Mouse (Mus musculus): ENCODE results near the gene Cacna2d3.
A peak's percentile ranks its signal among the peaks of the same experiment; 100 is the strongest.

The Cacna2d3 gene

DNA sequence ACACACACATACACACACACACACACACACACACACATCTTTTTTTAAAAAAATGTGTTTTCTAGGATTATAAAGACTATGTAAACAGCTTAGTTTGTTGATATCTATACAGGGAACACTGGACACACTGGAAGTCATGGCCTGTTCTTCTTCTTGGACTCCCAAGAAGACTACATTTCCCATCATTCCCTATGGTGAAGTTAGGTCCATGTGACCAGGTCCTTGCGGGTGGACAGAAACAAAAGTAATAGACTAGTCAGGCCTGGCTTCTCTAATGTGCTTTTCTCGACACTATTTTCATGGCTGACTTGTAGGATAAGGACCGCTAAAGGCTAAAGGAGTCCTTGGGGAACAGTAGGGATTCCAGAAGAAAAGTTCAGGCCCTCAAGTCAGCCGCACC is 78.4 kb downstream of the Cacna2d3 start:
- DNase-seq (ENCODE audit: low read depth, low spot score), result no peak

DNA sequence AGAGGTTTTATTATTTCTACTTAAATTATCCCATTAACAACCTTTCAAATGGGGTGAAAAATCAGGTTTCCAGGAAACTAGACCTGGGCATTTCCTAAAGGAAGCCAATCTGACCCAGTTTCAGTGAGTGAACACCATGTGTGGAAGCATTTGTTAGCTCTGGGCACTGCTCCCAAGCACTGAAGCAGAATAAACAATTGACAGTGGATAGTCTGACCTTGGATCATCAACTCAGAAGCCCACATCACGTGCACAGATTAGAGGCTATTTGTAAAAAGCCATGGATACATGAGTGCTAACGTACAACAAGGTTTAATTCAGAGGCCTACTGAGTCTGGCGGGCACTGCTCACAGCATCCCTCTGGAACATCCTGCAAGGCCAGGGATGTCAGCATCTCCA is 82.4 kb downstream of the Cacna2d3 start:
- no peak for DNase-seq (ENCODE audit: low read depth, low spot score)

DNA sequence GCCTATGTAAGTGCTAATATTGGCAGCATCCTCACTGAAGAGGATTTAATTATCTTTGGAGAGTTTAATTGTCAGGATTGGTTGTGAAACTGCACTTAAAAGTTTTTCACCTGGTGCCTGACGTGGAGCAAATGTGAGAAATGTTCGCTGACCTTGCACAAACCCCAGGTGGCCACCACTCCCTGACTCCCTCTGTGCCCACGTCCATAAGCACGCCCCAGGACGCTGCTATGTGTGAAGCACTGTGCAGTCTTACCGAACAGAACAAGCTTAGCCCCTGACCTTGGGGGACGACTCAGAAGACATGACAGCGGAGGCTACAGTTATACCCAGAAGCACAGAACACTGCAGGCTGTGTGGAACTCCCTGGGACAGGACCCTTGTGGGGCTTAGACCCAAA is 93.5 kb downstream of the Cacna2d3 start:
- DNase-seq (ENCODE audit: low read depth, low spot score), result no peak

DNA sequence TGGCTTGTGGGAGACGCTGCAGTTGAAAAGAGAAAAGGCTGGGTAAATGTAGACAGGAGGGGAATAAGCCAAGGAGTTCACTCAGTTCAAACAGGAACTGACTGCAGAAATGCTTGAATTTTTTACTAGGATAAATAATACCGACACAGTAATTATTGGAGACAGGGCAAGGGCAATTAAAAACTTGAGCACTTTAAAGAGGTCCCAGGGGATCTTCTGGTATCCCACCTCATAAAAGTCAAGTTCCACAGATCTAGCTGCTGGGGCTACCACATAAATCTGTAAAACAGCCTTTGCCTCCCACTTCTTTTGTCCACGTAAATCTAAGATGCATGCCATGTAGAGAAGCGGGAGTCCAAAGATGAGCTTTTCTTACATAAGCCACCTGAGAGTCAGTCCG is 109.2 kb downstream of the Cacna2d3 start:
- DNase-seq (ENCODE audit: low read depth, low spot score), result no peak

DNA sequence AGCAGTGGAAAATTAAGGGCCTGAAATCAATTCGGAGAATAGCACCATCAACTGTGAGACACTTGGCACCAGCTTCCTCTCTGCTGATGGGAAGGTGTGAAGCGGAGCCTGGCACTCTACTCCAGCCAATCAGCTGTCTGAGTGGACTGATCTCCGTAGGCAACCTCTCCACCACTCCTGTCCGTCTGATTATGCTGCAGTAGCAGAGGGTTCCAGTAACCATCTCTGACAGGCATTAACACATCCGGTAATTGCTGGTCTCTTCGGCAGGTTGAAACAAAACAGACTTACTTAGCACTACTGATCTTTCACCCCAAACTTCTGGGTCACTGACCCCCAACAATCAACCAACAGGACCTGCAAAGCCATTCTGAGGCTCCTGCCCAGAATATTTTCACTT is 112.9 kb downstream of the Cacna2d3 start:
- DNase-seq (ENCODE audit: low read depth, low spot score), result no peak

DNA sequence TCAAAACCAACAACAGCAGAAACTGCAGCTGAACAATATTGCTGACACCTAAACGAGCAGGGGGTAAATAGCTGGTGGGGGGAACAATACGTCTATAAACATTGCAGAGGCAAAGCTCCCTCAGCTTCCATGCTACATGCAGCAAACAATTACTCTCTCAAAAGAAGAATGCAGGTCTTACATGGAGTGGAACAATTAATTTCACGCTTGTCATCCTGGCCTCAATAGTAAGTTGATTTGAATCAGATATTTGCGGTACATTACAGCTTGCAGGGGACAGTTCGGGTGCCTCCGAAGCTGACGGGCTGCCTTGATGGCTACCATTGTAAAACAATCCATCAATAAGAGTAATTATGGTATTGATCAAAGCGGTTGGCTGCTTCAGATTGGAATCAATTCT is 122.2 kb downstream of the Cacna2d3 start:
- DNase-seq (ENCODE audit: low read depth, low spot score), result no peak

DNA sequence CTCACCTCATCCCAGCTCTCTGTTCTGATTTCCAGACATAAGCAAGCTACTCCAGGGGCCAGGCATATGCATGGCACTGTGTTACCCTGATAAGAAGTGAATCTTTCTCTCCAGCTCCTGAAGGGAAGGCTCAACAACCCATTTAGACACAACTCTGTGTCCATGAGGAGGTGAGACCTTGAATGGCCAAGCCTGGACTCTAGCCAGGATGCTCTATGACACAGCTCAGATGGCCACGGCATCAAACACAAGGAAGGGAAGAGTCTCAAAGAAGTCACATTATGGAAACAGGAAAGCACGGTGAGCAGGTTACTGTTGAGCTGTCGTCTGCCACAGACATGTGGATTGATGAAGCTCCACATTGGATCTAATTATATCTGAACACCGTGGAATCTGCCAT is 128.8 kb downstream of the Cacna2d3 start:
- DNase-seq (ENCODE audit: low read depth, low spot score), result no peak

DNA sequence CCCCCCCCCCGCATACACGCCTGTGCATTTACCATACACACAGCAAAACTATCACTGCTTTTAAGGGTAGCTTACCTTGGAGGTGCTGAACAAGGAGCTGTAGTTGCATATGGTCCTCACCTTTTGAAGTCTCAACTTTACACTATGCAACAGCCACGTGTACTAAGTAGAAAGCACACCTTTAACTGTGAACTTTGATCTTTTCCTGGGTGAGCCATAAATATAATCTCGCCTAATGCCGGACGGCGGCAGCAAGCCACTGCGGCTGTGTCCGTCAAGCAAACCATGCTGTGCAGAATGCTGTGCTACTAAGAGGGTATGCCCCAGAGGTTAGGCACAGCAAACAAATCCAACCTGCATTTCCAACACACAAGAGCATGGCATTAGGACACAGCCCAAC is 132.0 kb downstream of the Cacna2d3 start:
- DNase-seq (ENCODE audit: low read depth, low spot score), result no peak

DNA sequence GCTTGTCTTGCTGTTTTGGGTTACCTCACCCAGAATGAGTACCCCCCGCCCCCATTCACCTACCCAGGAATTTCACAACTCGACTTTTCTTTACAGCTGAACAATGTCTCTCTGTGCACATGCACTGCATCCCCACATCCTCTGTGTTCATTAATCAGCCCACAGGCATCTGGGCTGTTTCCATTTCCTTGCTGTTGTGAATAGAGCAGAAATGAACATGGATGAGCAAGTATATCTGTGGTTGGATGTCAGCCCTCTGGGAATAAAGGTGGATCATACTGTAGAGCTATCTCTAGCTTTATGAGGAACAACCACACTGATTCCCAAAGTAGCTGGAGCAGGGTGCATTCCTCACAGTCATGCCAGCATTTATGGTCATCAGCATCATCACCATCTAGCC is 139.7 kb downstream of the Cacna2d3 start:
- no peak for DNase-seq (ENCODE audit: low read depth, low spot score)

DNA sequence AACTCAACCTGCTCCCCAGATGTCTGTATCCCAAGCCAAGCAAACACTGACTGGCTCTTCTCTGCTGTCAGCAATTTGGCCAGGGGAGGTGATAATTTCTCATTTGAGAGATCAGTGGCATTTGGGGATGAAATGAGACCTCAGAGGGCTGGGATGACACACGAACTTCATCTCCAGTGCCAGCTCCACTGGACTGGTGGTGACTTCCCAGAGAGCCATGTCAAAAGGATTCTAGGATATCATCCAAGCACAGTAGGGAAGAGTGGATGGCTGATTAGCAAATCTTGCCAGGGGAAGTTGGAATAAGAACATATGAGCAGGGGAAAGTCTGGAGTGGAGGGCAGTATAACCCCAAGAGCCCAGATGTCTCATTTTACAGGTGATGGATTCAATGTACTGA is 143.9 kb downstream of the Cacna2d3 start:
- no peak for DNase-seq (ENCODE audit: low read depth, low spot score)

DNA sequence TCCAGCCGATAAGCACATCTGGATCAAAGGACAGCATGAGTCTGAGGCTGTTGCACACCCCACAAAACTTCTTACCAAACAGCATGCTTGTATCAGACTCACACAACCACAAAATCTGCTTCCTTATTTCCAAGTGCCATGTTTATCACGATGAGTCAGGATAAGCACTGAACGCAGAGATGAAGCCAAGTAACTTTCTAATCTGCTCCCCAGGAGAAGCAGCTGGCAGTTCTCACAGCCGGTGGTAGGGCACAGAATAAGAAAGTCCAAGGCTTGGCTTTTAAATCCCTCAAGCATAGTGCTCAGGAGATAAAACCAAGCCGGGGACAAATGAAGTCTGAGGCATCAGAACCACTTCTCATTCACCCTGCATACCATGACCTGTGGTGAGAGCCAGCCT is 146.1 kb downstream of the Cacna2d3 start:
- no peak for DNase-seq (ENCODE audit: low read depth, low spot score)

DNA sequence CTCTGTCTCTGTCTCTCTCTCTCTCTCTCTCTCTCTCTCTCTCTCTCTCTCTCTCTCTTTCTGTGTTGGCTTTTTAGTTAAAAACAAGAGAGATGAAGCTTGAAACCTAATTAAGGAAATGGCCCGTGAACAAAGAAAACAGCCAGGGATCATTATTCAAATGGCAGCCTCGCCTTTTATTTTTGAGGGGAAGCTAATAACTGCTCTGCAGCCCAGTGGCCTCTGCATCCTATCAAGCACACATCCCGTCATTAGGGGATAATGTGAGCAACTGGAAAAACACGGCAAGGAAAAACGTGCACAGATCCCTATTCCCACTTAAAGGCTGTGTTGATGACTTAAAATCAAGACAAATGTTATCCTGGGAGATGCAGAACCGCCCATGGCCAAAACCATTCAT is 159.0 kb downstream of the Cacna2d3 start:
- peak; percentile 16 for DNase-seq (ENCODE audit: low read depth, low spot score)

DNA sequence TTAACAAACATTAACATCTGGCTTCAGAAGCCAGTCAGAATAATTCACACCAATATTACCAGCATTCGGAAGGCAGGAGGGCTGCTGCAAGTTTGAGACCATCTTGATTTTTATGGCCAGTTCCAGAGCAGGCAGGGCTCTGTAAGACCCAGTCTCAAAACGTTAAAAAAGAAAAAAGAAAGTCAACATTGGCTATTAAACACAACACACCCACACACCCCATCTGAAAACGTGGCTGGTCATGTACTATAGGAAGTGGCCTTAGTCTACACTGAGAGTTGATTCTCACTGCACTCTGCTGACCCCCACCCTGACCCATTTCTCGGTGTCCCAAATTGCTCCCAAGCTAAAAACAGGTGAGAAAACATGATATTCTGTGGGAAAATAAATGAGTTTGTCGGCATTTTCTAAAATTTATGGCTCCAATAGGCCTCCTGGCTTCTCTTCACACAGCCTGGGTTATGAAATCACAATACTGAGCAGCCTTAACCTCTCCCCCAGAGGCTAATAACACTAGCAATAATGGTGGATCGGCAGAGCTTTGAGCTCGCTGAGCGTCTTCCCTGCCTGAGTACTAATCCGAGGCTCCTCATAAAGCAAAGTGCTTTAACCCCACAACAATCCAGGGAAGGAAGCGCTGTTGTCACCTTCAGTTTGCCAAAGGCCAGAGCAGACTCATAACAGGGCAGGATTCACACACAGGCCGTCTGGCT is 160.4 kb downstream of the Cacna2d3 start:
- DNase-seq (ENCODE audit: low read depth, low spot score), result no peak

DNA sequence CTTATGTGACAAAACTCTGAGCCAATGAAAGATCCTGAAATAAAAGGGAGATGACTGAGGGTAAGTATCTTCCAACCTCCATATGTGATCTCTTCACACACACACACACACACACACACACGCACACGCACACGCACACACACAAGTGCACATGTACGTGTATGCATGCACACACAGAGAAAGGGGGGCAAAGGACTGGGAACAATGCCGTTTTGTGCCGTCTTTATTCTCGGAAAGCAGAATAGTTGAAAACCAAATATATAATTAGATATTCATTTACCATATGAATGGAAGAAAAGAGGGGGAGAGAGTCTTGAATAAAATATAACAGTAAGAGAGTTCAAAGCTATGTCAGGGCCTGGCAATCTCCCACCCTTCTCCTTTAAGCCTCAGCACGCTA is 163.2 kb downstream of the Cacna2d3 start:
- DNase-seq (ENCODE audit: low read depth, low spot score), result no peak

DNA sequence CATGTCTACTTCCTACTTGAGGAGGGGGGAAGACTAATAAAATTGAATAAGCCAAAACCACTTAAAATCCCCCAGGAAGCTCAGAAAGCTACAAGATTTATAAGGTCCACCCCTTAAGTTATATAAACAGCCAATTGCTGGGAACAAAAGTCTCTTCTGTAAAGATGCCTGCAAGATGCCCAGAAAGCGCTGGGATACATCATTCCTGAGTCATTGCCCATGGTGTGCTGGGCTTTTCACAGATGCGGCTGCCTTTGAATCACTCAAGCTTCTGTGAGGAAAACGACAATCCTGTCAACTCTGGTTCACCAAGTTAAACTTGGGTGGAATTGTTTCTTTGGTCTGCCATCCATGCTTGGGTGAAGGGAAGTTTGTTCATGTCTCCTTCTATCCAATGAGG is 165.5 kb downstream of the Cacna2d3 start:
- DNase-seq (ENCODE audit: low read depth, low spot score), result no peak

DNA sequence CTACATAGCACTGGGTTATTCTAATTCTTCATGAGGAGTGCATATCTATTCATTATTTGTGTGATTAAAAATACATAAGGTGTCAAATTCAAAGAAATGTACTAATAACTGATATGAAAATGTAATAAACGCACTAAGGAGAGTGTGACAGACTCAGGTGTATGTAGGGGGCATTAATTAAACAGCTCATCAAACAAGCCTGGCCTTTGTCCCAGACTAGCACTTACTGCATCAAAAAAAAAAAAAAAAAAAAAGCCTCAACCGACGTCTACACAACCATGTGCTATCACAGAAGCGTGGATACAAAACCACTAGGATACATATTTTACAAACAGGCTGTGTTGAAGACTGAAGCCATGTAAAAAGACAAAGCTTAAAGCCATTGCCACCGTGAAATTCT is 169.2 kb downstream of the Cacna2d3 start:
- no peak for DNase-seq (ENCODE audit: low read depth, low spot score)

DNA sequence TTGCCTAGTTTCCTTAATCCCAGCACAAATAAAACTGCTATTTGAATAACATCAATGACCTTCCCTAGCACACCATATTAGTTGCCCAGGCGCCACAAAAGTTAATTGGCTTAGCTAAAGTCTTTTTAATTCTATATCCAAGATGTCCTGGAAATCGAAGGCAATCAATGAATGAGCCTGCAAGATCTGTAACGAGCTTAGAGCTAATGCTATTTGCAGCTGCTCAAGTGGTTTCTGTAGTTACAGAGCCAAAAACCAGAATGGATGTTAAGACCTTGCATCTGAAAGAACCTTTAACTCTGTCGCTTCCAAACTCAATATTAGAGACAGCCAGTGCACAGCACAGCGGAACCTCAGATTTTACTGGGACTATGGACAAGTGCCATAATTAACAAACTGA is 173.0 kb downstream of the Cacna2d3 start:
- DNase-seq (ENCODE audit: low read depth, low spot score), result no peak

DNA sequence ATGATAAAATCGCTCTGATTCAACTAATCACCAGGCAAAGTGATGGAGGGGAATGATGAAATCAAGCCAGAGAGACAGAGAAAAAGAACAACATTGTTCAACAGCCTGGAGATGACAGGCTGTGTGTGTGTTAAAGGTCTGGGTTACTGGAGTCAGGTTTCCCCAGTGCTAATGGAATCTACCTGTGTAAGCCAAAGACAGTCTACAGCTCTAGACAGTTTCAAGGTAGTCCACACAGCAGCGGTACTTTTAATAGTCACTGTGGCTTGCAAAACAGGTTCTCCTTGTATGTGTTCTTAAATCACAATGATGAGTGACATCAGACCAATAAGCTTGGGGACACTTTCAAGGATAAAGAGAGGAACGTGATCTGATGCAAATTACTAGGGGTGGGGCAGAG is 191.1 kb downstream of the Cacna2d3 start:
- no peak for DNase-seq (ENCODE audit: low read depth, low spot score)

DNA sequence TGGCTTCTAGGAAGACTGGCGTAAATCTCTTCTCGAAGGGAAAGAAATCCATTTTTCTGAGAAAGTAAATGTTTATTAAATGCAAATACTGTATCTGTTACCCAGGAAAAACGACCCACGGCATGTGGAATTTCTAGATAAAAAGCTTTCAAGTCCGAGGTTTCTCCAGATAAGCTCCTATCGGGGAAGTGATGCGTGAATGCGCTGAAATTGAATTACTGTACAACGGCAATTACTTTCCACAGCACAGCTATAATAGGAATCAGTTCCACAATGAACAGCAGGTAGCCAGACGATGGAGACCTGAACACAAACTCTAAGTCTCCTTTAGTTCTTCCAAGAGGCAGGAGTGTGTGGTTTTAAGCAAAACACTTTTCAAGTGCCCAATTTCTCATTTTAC is 193.0 kb downstream of the Cacna2d3 start:
- no peak for DNase-seq (ENCODE audit: low read depth, low spot score)

DNA sequence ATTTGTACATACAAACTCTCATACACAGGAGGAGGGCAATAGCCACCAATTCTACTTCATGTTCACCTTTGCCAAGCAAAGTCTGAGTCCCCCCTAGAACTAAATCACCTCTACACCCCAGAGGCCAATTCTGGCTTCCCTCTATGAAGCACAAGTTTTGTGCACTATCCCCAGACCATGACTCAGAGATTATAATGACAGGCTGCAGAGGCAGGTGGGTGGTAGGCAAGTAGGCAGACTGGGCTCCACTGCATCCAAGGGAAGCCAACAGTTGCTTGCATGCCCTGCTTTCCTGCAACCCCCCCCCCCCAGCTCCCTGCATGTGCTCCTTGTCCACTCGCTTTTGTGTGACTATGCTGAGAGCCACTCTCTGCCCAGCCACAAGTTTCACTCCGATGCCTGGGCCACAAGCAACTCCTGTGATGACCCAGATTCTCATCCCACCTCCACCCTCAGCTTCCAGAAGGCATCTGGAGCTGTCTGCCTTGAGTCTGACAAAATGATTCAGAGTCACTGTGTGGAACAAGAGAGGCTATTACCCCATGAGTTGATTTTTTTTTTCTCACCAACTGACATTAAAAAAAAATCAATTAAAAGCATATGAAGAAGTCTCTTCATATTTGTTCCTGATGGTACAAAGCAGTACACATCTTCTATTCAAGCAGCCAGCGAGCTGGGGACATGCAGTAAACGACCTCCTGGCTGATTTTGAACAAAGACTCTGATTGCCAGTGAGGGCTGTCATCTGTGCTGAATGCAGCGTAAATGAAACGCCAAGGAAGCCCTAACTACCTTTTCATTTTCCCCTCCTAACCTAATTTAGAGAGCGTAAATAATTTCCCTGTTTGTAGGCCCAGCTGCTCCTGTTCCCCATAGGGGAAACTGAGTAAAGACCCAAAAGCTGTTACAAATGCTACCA is 201.7 kb downstream of the Cacna2d3 start:
- no peak for DNase-seq (ENCODE audit: low read depth, low spot score)

DNA sequence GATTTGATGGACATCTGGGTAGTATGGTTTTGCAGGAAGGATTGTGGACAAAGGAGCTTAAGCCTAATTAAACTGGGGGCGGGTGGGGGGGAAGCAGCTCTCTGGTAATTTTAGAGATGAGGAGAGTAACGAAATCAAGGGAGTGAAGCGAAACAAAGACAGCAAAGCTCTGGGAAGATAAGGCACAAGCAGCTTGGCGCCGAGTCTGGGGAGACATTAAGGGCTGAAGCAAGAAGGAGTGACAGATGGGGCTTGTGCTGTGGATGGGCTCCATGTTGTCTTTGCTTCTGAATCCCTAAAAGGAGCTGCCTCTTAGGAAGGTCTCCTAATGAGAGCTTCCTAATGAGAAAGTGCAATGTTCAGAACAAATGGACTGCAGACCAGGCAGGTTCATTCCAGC is 219.0 kb downstream of the Cacna2d3 start:
- DNase-seq (ENCODE audit: low read depth, low spot score), result no peak

DNA sequence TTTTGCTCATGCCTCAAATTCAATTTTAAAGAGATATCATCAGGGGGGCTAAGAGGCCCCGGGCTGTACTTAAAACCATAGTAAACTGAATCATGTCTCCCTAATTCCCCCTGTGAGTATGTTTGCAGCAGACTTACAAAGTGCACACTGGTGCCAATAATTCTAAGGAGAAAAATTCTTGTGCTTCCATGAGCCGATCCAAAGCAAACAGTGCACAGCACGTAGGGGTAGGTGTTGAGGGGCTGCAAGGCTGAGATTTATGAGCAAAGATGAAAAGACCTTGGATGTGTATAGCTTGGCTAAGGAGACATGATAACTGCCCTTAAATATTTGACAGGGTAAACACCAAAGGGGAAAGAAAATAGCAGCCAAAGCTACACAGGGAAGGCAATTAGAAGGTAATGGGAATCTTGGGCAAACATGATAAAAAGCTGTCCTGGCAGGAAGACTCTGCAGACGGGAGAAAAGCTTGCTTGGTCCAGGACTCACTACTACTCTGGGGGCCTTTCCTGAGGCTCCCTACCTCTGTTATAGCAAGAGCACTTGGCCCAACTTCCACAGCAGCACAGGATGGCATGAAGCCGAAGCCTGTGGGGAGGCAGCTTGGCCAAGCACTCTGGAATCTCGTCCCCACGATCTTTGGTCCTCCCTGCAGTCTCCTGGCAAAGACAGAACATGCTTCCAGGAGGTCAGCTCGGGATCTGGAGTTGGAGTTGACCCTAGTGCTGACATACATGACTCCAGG is 222.9 kb downstream of the Cacna2d3 start:
- DNase-seq (ENCODE audit: low read depth, low spot score), result no peak
